Mouse (Mus musculus) kidney, adult 2 months (tissue): Measurements from ENCODE around the gene Mat2b.

Experiments used
- CTCF ChIP-seq: fragments of 200-500 bp; conservative IDR thresholded peaks from 2 replicates; pipeline ENCODE4 v1.5.1; 2011; ENCODE audit warnings: low read depth, mild to moderate bottlenecking, control low read depth, low read length, moderate library complexity, mixed read lengths; ENCODE audit not compliant: insufficient read depth, insufficient read length
- POLR2A ChIP-seq: fragments of 200-500 bp; IDR thresholded peaks from one replicate; pipeline ENCODE4 v1.6.1; 2011; ENCODE audit warnings: low read depth, low read length, control low read depth

DNA sequence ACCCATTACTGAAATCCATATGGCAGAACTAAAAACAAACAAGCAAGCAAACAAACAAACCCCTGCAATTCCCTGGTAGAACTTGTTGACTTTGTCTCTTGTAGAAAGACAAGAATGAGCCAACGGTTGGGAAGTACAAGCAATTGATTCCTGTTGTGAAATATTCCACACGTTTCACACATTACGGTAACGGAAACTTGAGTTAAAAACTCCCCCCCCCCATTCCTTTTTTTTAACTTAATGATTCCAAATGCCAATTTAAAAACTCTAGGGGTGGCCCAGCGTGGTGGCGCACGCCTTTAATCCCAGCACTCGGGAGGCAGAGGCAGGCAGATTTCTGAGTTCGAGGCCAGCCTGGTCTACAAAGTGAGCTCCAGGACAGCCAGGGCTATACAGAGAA, at the start of gene Mat2b:
- TF ChIP-seq CTCF (no peak), POLR2A (no peak)
